Mouse (Mus musculus) stomach, postnatal 0 days (tissue): ENCODE data around the gene Ddx1. TPM values are rescaled to one million over a fixed set of nuclear protein-coding genes. Genes with fewer than 3 reads are reported as not detected.

Source experiments
- ATAC-seq: fragments of 200-750 bp; cut with Nextera tagmentation; 2 replicates; pipeline ENCODE4 v1.8.0; 2017; ENCODE audit not compliant: low FRiP score, low TSS enrichment
- DNase-seq: peaks from one replicate; pipeline ENCODE4 v3.0.0-alpha.2; 2016; ENCODE audit warnings: low spot score
- H3K27ac ChIP-seq: fragments of 300-500 bp; sonication (generic); replicated peaks from 2 replicates; pipeline ENCODE4 v1.5.1; 2014; ENCODE audit warnings: mild to moderate bottlenecking, control low read depth
- H3K27me3 ChIP-seq: fragments of 300-500 bp; sonication (generic); 2 replicates; pipeline ENCODE4 v1.6.1; 2014; ENCODE audit warnings: low read length; ENCODE audit not compliant: control insufficient read depth, insufficient read depth
- H3K36me3 ChIP-seq: fragments of 300-500 bp; sonication (generic); 2 replicates; pipeline ENCODE4 v1.6.1; 2014; ENCODE audit warnings: low read length, mixed read lengths; ENCODE audit not compliant: control insufficient read depth, insufficient read depth
- H3K4me1 ChIP-seq: fragments of 300-500 bp; sonication (generic); replicated peaks from 2 replicates; pipeline ENCODE4 v1.6.1; 2014; ENCODE audit warnings: antibody characterized with exemption; ENCODE audit not compliant: control insufficient read depth, insufficient read depth
- H3K4me2 ChIP-seq: fragments of 300-500 bp; sonication (generic); replicated peaks from 2 replicates; pipeline ENCODE4 v1.6.1; 2014; ENCODE audit warnings: low read depth, mild to moderate bottlenecking, control low read depth, moderate library complexity
- H3K4me3 ChIP-seq: fragments of 300-500 bp; sonication (generic); 2 replicates; pipeline ENCODE4 v1.5.1; 2014; ENCODE audit warnings: low read depth, low read length, control low read depth
- H3K9ac ChIP-seq: fragments of 300-500 bp; sonication (generic); 2 replicates; pipeline ENCODE4 v1.6.1; 2014; ENCODE audit warnings: mild to moderate bottlenecking, low read length, control low read depth, mixed read lengths
- H3K9me3 ChIP-seq: fragments of 300-500 bp; sonication (generic); 2 replicates; pipeline ENCODE4 v1.6.1; 2016; ENCODE audit warnings: low read length; ENCODE audit not compliant: control insufficient read depth
- CTCF ChIP-seq: IDR thresholded peaks from 2 replicates; pipeline ENCODE4 v1.5.1; 2016; ENCODE audit warnings: antibody characterized with exemption, low read depth, mild to moderate bottlenecking, moderate library complexity
- EP300 ChIP-seq: optimal IDR thresholded peaks from 2 replicates; pipeline ENCODE3; 2016; ENCODE audit warnings: antibody characterized with exemption
- WGBS: fragments of 180-500 bp; shearing (Covaris S2); extraction: QIAGEN DNeasy Blood & Tissue Kit; methylation state at CpG from one replicate; pipeline ENCODE4 v1.1.7; 2014; 5-methylcytosine and 5-hydroxymethylcytosine counted together
- polyA plus RNA-seq: library from polyadenylated mRNA; unstranded; fragments of >200 nt; fragmentation: Nextera tagmentation; extraction: Ambion mirVana; gene quantifications from 2 replicates; pipeline ENCODE4 v1.2.1, GENCODE M21; 2015

Gene Ddx1
- polyA plus RNA-seq, 1 experiment from 2014 or later: 61.3 TPM

- no peak overlapping the region for H3K27ac ChIP-seq
- no peak overlapping the region for H3K4me2 ChIP-seq
- H3K9me3 ChIP-seq: no peaks in the 10 kb centered on the region
- H3K36me3 ChIP-seq: no peaks in the 10 kb centered on the region
- TF ChIP-seq CTCF (no peak), EP300 (no peak)
- H3K9ac ChIP-seq: no peak overlapping the region
- no peaks in the 10 kb centered on the region for H3K4me1 ChIP-seq
- WGBS: 53% methylated on average over 6 of the region's 6 CpGs
- H3K27me3 ChIP-seq: no peaks in the 10 kb centered on the region
- H3K4me3 ChIP-seq: no peak overlapping the region
- DNase-seq (no peak), ATAC-seq (no peak; the same call in 1 of the 2 replicates)
Observed at GRCm38 (mm10) chr12:13177606-13178005, 71.4 kb downstream of the Ddx1 start.

- Histone ChIP-seq H3K27me3 (no peaks in the 10 kb centered on the region), H3K4me2 (no peak overlapping the region), H3K9me3 (no peaks in the 10 kb centered on the region), H3K4me3 (no peak overlapping the region), H3K4me1 (no peaks in the 10 kb centered on the region), H3K36me3 (no peaks in the 10 kb centered on the region), H3K9ac (no peak overlapping the region), H3K27ac (no peak overlapping the region)
- ATAC-seq: no peak
- 48% methylated on average over 3 of the region's 3 CpGs for WGBS
- TF ChIP-seq CTCF (no peak), EP300 (no peak)
- DNase-seq: no peak
Observed at GRCm38 (mm10) chr12:13176927-13177326, 72.1 kb downstream of the Ddx1 start.

- Histone ChIP-seq H3K9me3 (no peaks in the 10 kb centered on the region), H3K4me1 (no peaks in the 10 kb centered on the region), H3K9ac (no peak overlapping the region), H3K27ac (no peak overlapping the region), H3K4me2 (no peak overlapping the region), H3K36me3 (no peaks in the 10 kb centered on the region), H3K4me3 (no peak overlapping the region), H3K27me3 (no peaks in the 10 kb centered on the region)
- TF ChIP-seq CTCF: no peak
- TF ChIP-seq EP300: no peak
- ATAC-seq (no peak), DNase-seq (no peak)
- WGBS: 34% methylated on average over 2 of the region's 2 CpGs
Observed at GRCm38 (mm10) chr12:13176136-13176535, 72.9 kb downstream of the Ddx1 start.

- H3K9ac ChIP-seq: no peak overlapping the region
- no peaks in the 10 kb centered on the region for H3K36me3 ChIP-seq
- no peaks in the 10 kb centered on the region for H3K27me3 ChIP-seq
- H3K4me1 ChIP-seq: no peaks in the 10 kb centered on the region
- no peaks in the 10 kb centered on the region for H3K9me3 ChIP-seq
- H3K4me2 ChIP-seq: no peak overlapping the region
- DNase-seq: no peak
- H3K4me3 ChIP-seq: no peak overlapping the region
- 50% methylated on average over 6 of the region's 6 CpGs for WGBS
- TF ChIP-seq CTCF (no peak), EP300 (no peak)
- H3K27ac ChIP-seq: no peak overlapping the region
- ATAC-seq: no peak
Observed at GRCm38 (mm10) chr12:13174022-13174421, 75.0 kb downstream of the Ddx1 start.

- Histone ChIP-seq H3K27me3 (no peaks in the 10 kb centered on the region), H3K27ac (no peak overlapping the region), H3K4me2 (no peak overlapping the region), H3K36me3 (no peaks in the 10 kb centered on the region), H3K9ac (no peak overlapping the region), H3K4me3 (no peak overlapping the region), H3K4me1 (no peaks in the 10 kb centered on the region), H3K9me3 (no peaks in the 10 kb centered on the region)
- 68% methylated on average over 1 of the region's 1 CpGs for WGBS
- ATAC-seq: no peak
- DNase-seq: no peak
- TF ChIP-seq EP300: no peak
- TF ChIP-seq CTCF: no peak
Observed at GRCm38 (mm10) chr12:13168073-13168472, 80.9 kb downstream of the Ddx1 start.

- DNase-seq (no peak), ATAC-seq (no peak)
- no peaks in the 10 kb centered on the region for H3K27me3 ChIP-seq
- H3K4me3 ChIP-seq: no peak overlapping the region
- no peak overlapping the region for H3K27ac ChIP-seq
- TF ChIP-seq EP300: no peak
- no peak for TF ChIP-seq CTCF
- H3K9me3 ChIP-seq: no peaks in the 10 kb centered on the region
- H3K4me1 ChIP-seq: no peaks in the 10 kb centered on the region
- no peak overlapping the region for H3K9ac ChIP-seq
- 76% methylated on average over 5 of the region's 5 CpGs for WGBS
- no peak overlapping the region for H3K4me2 ChIP-seq
- H3K36me3 ChIP-seq: no peaks in the 10 kb centered on the region
Observed at GRCm38 (mm10) chr12:13167116-13167515, 81.9 kb downstream of the Ddx1 start.

Other genes starting within 250 kb of the Ddx1 start
- gene Nbas, start 19.9 kb upstream of the Ddx1 start, polyA plus RNA-seq: 9.1 and 11.5 TPM in 2 replicates